Mouse (Mus musculus) cerebellum, adult 11-12 months (tissue): ENCODE measurements around the gene Gm20388.

ENCODE experiments used
- DNase-seq: peaks from one replicate; pipeline ENCODE4 v3.0.0; 2022

Gene Gm20388

GRCm38 (mm10) chr8:124192242-124192641 lies 4281.6 kb downstream of the Gm20388 start:
- no peak for DNase-seq

DNA sequence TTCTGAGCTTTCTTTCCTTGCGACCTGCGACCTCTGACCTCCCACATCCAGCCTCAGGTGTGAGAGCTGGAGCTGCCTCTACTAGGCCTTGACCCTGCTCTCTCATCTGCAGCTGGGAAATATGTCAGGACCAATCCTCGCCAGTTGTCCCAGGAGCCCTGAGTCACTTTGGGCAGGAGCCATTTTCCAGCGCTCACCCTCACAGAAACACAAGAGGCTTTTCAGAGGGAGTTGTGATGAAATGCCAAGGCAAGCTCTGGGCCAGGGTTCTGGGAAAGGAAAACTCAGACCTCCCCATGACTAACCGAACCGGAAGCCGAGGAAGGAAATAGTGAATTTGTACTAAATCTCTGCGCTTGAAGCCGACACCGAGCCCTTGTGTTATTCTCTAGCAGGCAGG lies 4282.3 kb downstream of the Gm20388 start:
- peak; percentile 14 for DNase-seq

DNA sequence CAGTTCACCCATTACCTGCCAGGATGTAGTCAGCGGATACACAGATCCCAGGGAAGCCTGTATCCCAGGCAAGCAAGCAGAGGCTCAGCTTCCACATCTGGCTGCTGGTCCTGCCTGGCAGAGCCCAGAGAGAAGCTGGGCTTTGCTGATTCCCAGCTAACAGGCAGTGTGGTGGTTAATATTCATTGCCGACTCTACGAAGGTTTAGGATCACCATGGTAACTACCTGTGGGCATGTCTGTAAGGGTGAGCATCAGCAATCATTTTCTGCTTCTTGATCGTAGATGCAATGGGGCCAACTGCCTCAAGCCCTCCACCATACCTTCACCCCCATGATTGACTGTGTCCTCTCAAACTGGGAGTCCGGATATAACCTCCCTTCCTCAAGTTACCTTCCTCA lies 4283.4 kb downstream of the Gm20388 start:
- DNase-seq, result no peak

DNA sequence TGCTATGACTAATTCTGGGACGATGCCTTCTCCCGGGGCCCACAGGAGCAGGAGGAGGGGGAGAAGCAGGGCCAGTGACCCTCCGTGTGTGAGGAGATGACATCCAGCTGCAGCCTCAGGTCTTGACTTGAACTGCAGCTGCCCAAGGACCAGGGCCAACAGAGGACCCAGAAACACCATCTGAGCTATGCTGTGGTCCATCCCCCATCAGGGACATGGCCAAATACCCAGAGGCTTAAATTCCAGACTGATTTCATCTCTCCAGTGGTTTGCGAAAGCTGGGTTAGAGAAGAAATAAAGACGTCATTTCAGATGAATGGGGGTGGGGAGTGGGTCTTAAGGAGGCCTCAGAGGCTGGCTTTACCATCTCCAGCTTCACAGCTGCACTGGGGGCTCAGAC lies 4285.6 kb downstream of the Gm20388 start:
- no peak for DNase-seq

DNA sequence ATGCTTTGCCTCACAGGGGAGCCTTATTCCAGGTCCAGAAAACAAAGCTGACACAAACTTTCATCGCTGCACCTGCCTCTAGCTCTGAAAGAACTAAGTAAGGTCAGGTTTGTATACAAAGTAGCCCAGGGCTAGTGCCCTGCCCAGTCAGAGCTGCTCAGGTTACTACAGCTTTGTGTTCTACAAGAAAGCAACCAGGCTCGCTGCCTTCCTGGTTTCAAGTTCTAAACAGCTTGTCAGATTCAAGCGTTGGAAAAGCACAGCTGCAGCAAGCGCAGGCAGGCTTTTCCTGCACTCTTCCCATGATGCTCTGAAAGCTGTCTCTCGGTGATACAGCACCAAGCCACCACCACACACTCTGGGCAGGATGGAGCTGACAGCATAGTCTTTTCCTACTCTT lies 4286.2 kb downstream of the Gm20388 start:
- no peak for DNase-seq

DNA sequence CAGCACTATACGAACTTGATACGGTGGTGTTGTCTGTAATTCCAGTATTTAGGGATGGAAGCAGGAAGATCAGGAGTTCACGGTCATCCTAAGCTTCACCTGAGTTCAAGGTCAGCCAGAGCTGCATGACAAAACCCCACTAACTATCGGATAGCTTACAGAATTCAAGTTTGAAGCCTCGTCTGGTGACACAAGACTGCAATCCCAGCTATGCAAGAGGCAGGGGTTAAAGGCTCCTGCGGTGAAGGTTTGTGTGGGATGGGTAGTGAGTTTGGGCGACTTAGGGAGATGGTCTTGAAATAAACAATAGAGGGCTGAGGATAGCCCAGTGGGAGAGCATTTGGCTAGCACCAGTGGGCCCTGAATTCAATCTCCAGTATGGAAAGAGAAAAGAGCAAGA lies 4287.6 kb downstream of the Gm20388 start:
- no peak for DNase-seq

DNA sequence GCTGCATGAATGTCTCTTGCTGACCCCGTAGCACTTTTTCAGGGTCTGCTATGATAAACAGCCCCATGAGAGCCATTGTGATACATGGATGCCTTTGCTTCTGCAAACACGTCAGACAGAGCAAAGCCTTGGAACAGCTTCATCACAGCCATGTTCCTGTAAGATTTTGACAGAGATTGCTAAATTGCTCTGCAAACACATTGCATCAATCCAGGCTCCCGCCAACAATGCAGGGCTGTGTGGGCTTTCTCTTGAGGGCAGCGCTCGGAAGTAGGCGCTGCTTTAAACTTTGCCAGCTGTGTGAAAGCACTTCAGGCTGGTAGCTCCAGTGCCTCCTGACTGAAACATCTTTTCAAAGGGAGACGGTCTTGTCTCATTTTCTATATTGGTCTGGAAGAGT lies 4289.8 kb downstream of the Gm20388 start:
- DNase-seq, result no peak

GRCm38 (mm10) chr8:124201706-124202105 lies 4291.1 kb downstream of the Gm20388 start:
- no peak for DNase-seq

DNA sequence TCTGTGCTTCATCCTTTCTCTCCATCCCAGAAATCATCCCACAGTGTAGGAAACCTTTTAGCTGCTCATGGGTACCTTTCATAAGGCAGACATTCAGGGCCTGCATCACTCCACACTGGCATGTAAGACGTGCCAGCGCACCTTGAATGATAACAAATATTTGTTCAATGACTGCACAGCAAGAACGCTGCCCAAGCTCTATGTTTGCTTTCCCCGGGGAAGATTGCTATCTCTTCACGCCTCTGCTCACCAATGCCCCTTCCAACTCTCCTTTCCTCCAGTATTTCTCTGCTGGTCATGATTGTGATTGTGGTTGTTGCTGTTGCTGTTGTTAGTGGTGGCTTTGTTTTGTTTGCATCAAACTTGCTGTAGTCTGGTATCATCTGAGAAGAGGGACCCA lies 4292.3 kb downstream of the Gm20388 start:
- DNase-seq, result no peak

DNA sequence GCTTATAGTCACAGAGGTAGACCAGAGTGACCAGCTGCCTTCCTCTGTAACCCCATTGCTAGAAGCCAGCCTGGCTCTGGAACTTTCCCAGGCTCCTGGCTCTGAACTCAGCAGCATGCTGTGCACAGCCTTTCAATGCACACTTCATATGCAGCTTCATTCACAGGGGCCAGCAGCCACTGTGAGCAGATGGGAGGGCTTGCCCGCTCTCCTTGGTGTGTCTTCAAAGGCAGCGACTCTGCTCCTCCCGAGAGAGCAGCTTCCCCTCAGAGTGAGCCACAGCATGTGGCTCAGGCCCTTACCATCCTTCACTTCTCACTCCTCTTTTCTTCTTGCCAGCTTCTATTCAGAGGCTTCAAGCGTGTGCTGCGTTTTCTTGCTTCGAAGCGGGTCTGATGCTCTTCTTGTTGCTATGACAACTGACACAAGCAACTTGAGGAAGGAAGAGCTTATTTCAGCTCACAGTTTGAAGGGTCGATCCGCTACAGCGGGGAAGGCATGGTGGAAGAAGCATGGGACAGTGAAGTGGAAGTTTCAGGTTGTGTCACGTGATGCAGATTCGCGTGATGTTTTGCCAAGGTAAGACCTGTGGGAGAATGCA lies 4293.5 kb downstream of the Gm20388 start:
- no peak for DNase-seq

- DNase-seq, result no peak
Observed at GRCm38 (mm10) chr8:124212148-124212547, 4301.5 kb downstream of the Gm20388 start.

- no peak for DNase-seq
Observed at GRCm38 (mm10) chr8:124216951-124217350, 4306.3 kb downstream of the Gm20388 start.

GRCm38 (mm10) chr8:124229883-124230282 lies 4319.2 kb downstream of the Gm20388 start:
- peak; percentile 6 for DNase-seq

GRCm38 (mm10) chr8:124230496-124231175 lies 4320.0 kb downstream of the Gm20388 start:
- peak; percentile 16 for DNase-seq

DNA sequence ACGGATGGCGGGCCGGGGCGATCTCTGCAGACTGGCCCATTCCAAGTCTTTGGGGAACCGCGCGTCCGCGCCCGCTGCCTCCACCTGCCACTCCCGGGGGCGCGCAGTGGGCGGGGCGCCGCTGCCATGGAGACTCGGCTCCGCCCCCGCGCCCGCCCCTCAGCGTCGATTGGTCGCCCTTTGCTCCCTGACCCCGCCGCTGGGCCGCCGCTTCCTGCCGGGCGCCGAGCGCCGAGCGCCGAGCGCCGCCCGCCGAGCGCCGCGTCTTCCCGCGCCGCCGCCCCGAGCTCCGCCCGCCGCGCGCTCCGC lies 4320.5 kb downstream of the Gm20388 start, which contains the start of gene Galnt2:
Gene Galnt2 (plus strand): TSS at position 216 of the 309 bp plus-strand sequence.
- peak; percentile 92 for DNase-seq

- peak; percentile 50 for DNase-seq
Observed at GRCm38 (mm10) chr8:124231485-124232279, 4321.0 kb downstream of the Gm20388 start.

DNA sequence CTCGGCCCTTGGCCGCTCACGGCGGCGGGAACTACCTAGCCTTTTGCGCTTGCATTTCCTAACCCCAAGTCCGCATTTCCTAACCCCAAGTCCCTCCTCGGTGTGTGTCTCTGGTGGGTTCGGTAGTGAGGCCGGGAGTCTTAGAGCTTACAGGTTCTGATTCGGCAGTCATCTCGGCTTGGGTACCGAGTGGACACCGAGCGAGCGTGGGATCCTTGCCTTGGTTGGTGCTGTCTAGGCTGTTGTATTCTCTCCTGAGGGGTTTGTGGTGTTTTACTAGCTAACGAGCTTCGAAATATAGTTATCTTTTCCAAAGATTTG lies 4321.6 kb downstream of the Gm20388 start:
- DNase-seq, result no peak

- no peak for DNase-seq
Observed at GRCm38 (mm10) chr8:124234496-124234895, 4323.9 kb downstream of the Gm20388 start.

GRCm38 (mm10) chr8:124235536-124235935 lies 4324.9 kb downstream of the Gm20388 start:
- no peak for DNase-seq

- DNase-seq, result no peak
Observed at GRCm38 (mm10) chr8:124239350-124239749, 4328.7 kb downstream of the Gm20388 start.

DNA sequence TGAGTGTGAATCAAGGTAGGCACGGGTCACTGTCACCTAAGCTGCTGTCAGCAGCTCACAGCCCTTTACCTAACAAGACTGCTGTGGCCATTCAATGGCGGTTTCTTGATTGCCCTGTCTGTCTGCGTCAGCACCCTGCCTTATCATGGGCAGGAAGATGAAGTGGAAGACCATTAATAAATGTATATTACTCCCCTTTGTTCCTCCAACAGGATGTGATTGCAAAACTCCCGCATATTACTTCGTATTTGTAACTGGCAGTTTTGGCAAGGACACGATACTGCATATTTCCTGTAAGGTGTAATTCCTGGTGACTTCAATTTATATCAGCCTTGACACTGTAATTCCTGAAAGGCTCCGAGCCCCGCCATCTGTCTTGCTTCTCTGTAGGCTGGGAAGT lies 4330.3 kb downstream of the Gm20388 start:
- DNase-seq, result no peak

DNA sequence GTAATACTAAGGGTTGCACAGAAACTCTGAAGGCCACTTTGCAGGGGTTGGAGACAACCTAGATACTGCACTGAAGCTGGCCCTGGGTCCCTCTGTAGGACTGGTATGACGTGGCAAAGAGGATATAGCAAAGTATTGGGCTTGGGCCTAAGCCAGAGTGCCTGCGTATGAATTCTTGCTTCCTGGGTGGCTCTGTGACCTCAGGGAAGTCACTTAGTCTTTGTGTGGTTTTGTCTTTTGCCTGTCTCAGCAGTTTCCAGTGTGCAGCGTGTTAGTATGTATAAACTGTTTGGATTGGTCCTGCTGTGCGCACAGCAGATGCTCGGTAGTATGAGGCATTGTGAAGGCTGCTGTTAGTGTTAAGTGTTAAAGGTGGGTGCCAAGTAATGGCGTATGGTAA lies 4331.6 kb downstream of the Gm20388 start:
- peak; percentile 6 for DNase-seq

DNA sequence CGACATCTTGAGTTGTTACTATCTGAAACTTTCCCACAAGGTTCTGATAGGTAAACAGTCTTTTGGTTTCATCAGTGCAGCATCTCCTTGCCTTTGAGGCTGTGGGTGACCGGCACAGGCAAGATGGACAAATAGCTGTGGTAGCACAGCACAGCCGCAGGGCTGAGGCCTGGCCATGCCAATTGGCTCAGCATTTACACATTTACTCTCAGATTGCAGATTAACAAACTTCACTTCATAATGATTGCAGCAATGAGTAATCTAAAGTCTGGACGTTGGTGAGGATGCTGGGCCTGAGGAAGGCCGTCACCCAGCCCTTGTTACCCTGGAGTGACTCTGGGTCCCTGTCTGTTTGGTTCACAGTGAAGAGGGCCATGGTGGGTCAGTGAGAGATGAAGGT lies 4332.3 kb downstream of the Gm20388 start:
- no peak for DNase-seq

DNA sequence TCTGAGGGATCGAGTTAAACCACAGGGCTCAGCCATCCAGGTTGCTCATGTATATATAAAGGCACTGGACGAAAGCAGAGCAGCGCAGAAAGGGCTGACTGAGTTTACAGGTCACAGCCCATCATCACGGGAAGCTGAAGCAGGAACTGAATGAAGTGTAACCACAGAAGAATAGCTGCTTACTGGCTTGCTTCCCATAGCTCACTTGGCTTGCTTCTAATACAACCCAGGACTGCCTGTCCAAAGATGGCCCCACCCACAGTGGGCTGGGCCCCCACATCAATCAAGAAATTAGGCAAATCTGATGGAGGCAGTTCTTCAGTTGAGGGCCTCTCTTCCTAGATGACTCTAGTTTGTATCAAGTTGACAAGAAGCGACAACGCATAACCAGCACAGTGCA lies 4336.9 kb downstream of the Gm20388 start:
- no peak for DNase-seq
